Mouse (Mus musculus) limb, embryonic 14.5 days (tissue): Measurements from ENCODE around the gene 1700028K03Rik. TPM values are rescaled to one million over a fixed set of nuclear protein-coding genes. Genes with fewer than 3 reads are reported as not detected.

Source experiments
- ATAC-seq: fragments of 200-750 bp; cut with Nextera tagmentation; 2 replicates; pipeline ENCODE4 v1.8.0; 2017; ENCODE audit warnings: low read depth, moderate number of reproducible peaks, moderate TSS enrichment; ENCODE audit not compliant: low FRiP score
- DNase-seq: peaks from one replicate; pipeline ENCODE4 v3.0.0-alpha.2; 2015; ENCODE audit warnings: low spot score
- H3K27ac ChIP-seq: fragments of 300-500 bp; sonication (generic); replicated peaks from 2 replicates; pipeline ENCODE4 v1.5.1; 2014; ENCODE audit warnings: low read depth, mild to moderate bottlenecking, low read length, moderate library complexity, mixed read lengths
- H3K27me3 ChIP-seq: fragments of 300-500 bp; sonication (generic); 2 replicates; pipeline ENCODE4 v1.6.1; 2014; ENCODE audit warnings: low read length, mixed read lengths; ENCODE audit not compliant: control insufficient read depth, insufficient read depth
- H3K36me3 ChIP-seq: fragments of 300-500 bp; sonication (generic); 2 replicates; pipeline ENCODE4 v1.6.1; 2014; ENCODE audit warnings: mild to moderate bottlenecking, low read length, moderate library complexity, mixed read lengths; ENCODE audit not compliant: control insufficient read depth, insufficient read depth
- H3K4me1 ChIP-seq: fragments of 300-500 bp; sonication (generic); 2 replicates; pipeline ENCODE4 v1.6.1; 2014; ENCODE audit warnings: antibody characterized with exemption, low read length, mixed read lengths; ENCODE audit not compliant: control insufficient read depth, insufficient read depth
- H3K4me2 ChIP-seq: fragments of 300-500 bp; sonication (generic); replicated peaks from 2 replicates; pipeline ENCODE4 v1.6.1; 2014; ENCODE audit warnings: low read depth, mild to moderate bottlenecking, low read length, moderate library complexity; ENCODE audit not compliant: severe bottlenecking
- H3K4me3 ChIP-seq: fragments of 300-500 bp; sonication (generic); replicated peaks from 2 replicates; pipeline ENCODE4 v1.5.1; 2014; ENCODE audit warnings: low read length
- H3K9ac ChIP-seq: fragments of 300-500 bp; sonication (generic); 2 replicates; pipeline ENCODE4 v1.6.1; 2014; ENCODE audit warnings: mild to moderate bottlenecking, low read depth, low read length, moderate library complexity; ENCODE audit not compliant: severe bottlenecking
- H3K9me3 ChIP-seq: fragments of 300-500 bp; sonication (generic); 2 replicates; pipeline ENCODE4 v1.6.1; 2016; ENCODE audit warnings: low read length; ENCODE audit not compliant: control insufficient read depth
- POLR2A ChIP-seq: fragments of 200-500 bp; IDR thresholded peaks from 2 replicates; pipeline ENCODE4 v1.8.0; 2012; ENCODE audit warnings: inconsistent platforms, mild to moderate bottlenecking, moderate library complexity, borderline replicate concordance; ENCODE audit not compliant: insufficient read depth, insufficient read length; ENCODE audit errors: extremely low read depth
- WGBS: fragments of 180-500 bp; shearing (Covaris S2); extraction: QIAGEN DNeasy Blood & Tissue Kit; methylation state at CpG from one replicate; pipeline ENCODE4 v1.1.7; 2014; 5-methylcytosine and 5-hydroxymethylcytosine counted together
- polyA plus RNA-seq, 2 experiments: library from polyadenylated mRNA; depleted of rRNA in 1 of 2; stranded (reverse) in 1 of 2; unstranded in 1 of 2; fragments of >200 nt; fragmentation: Nextera tagmentation in 1 of 2; extraction: Ambion mirVana in 1 of 2; gene quantifications; 2 replicates each; pipeline versions ENCODE4 v1.2.1 to v1.2.3; 2012 to 2014

The 1700028K03Rik gene
- polyA plus RNA-seq, 2 experiments: 0.06 to 0.14 TPM

- H3K4me2 ChIP-seq: no peak overlapping the region
- no peak overlapping the region for H3K27ac ChIP-seq
- WGBS: 61% methylated on average over 10 of the region's 10 CpGs
- peaks cover 10% of the 10 kb centered on the region; the same call in 1 of the 2 replicates for H3K36me3 ChIP-seq
- no peaks in the 10 kb centered on the region for H3K27me3 ChIP-seq
- H3K4me1 ChIP-seq: 0 out of 2 replicates have a peak, but pooled peaks cover 3% of the 10 kb centered on the region
- H3K9me3 ChIP-seq: no peaks in the 10 kb centered on the region
- DNase-seq (no peak), ATAC-seq (no peak)
- H3K4me3 ChIP-seq: no peak overlapping the region
- no peak overlapping the region for H3K9ac ChIP-seq
- TF ChIP-seq POLR2A: no peak
Measured at GRCm38 (mm10) chr5:107497519-107498501, 36.7 kb upstream of the 1700028K03Rik start.

- Histone ChIP-seq H3K4me2 (no peak overlapping the region), H3K4me3 (no peak overlapping the region), H3K27ac (no peak overlapping the region), H3K4me1 (0 out of 2 replicates have a peak, but pooled peaks cover 3% of the 10 kb centered on the region), H3K9ac (no peak overlapping the region), H3K9me3 (no peaks in the 10 kb centered on the region), H3K27me3 (no peaks in the 10 kb centered on the region), H3K36me3 (peaks cover 8% of the 10 kb centered on the region)
- ATAC-seq (no peak), DNase-seq (no peak)
- WGBS: 45% methylated on average over 5 of the region's 5 CpGs
- TF ChIP-seq POLR2A: no peak
Measured at GRCm38 (mm10) chr5:107498806-107499310, 35.7 kb upstream of the 1700028K03Rik start.

- Histone ChIP-seq H3K27me3 (no peaks in the 10 kb centered on the region), H3K4me2 (no peak overlapping the region), H3K36me3 (peaks cover 8% of the 10 kb centered on the region; the same call in 1 of the 2 replicates), H3K27ac (no peak overlapping the region), H3K4me3 (no peak overlapping the region), H3K9me3 (no peaks in the 10 kb centered on the region), H3K4me1 (0 out of 2 replicates have a peak, but pooled peaks cover 3% of the 10 kb centered on the region), H3K9ac (no peak overlapping the region)
- WGBS: 75% methylated on average over 5 of the region's 5 CpGs
- DNase-seq (no peak), ATAC-seq (no peak)
- TF ChIP-seq POLR2A: no peak
Measured at GRCm38 (mm10) chr5:107499891-107500535, 34.5 kb upstream of the 1700028K03Rik start.

GRCm38 (mm10) chr5:107500741-107501140 lies 33.8 kb upstream of the 1700028K03Rik start:
- Histone ChIP-seq H3K9me3 (no peaks in the 10 kb centered on the region), H3K27ac (no peak overlapping the region), H3K36me3 (peaks cover 8% of the 10 kb centered on the region; the same call in 1 of the 2 replicates), H3K4me2 (no peak overlapping the region), H3K27me3 (no peaks in the 10 kb centered on the region), H3K9ac (no peak overlapping the region), H3K4me3 (no peak overlapping the region), H3K4me1 (0 out of 2 replicates have a peak, but pooled peaks cover 3% of the 10 kb centered on the region)
- 85% methylated on average over 1 of the region's 1 CpGs for WGBS
- DNase-seq (no peak), ATAC-seq (no peak)
- no peak for TF ChIP-seq POLR2A

- DNase-seq (no peak), ATAC-seq (no peak)
- Histone ChIP-seq H3K9me3 (no peaks in the 10 kb centered on the region), H3K4me3 (no peak within 1 kb of the TSS), H3K4me1 (no peaks in the 10 kb centered on the region), H3K27ac (no peak within 1 kb of the TSS), H3K36me3 (peaks cover 13% of the 10 kb centered on the region; the same call in 1 of the 2 replicates), H3K27me3 (no peaks in the 10 kb centered on the region), H3K9ac (no peak within 1 kb of the TSS), H3K4me2 (no peak within 1 kb of the TSS)
- WGBS: 61% methylated on average over 4 of the region's 4 CpGs
- TF ChIP-seq POLR2A: no peak
Measured at GRCm38 (mm10) chr5:107507321-107507720, 27.2 kb upstream of the 1700028K03Rik start, which contains the start of gene Gm42669. Gm42669 (plus strand) TSS chr5:107507621.
